Mouse (Mus musculus) common myeloid progenitor, adult 5-6 weeks (primary cell): ENCODE results near the gene Serpine3. TPM values are rescaled to one million over a fixed set of nuclear protein-coding genes. Genes with fewer than 3 reads are reported as not detected.

ENCODE experiments used
- ATAC-seq: replicated peaks from 2 replicates; pipeline ENCODE4 v1.8.0; 2016; ENCODE audit warnings: low read depth, mild to moderate bottlenecking, moderate TSS enrichment, inconsistent platforms; ENCODE audit not compliant: poor library complexity, severe bottlenecking
- total RNA-seq: library from RNA; stranded (forward); fragments of 200-1000, 187-1606 nt; gene quantifications from 2 replicates; pipeline ENCODE4 v1.2.3, GENCODE M21; 2017

Gene Serpine3
- total RNA-seq, 1 experiment from 2014 or later, result not detected

GRCm38 (mm10) chr14:62733666-62734065 is 70.2 kb downstream of the Serpine3 start:
- no peak for ATAC-seq

GRCm38 (mm10) chr14:62735646-62736045 is 72.2 kb downstream of the Serpine3 start:
- ATAC-seq, result no peak

Other genes starting within 250 kb of the Serpine3 start
- not detected in 2 replicates for gene Gucy1b2, start 207.4 kb upstream of the Serpine3 start, total RNA-seq
- gene Fam124a, start 107.9 kb upstream of the Serpine3 start, total RNA-seq, result not detected in 2 replicates
- not detected in 2 replicates for gene Gm4131, start 96.7 kb upstream of the Serpine3 start, total RNA-seq
- 72.9 and 102 TPM in 2 replicates for gene Ints6, start 97.5 kb downstream of the Serpine3 start, total RNA-seq
- 15.0 and 15.3 TPM in 2 replicates for gene Wdfy2, start 174.0 kb downstream of the Serpine3 start, total RNA-seq